Mouse (Mus musculus): ENCODE measurements around the gene Atp13a5.

The Atp13a5 gene

DNA sequence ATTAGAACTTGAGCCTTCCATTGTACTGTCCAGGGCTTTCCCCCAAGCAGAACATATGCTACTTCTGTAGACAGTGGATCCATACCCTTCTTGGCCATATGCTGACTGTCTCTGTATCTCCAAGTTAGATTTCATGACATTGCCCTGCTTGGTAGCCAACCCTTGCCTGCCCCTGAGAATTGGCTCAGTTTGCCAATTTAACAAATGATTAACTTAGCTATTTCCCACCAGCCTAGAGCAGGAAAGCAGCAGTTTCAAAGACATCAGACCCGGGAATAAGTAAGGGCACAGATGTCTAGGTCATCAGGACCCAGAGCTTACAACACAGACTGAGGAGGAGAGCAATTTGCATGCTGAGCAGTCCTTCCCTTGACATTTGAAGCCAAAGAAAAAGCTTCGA is 173.0 kb downstream of the Atp13a5 start:
- DNase-seq (ENCODE audit: low spot score) = no peak

DNA sequence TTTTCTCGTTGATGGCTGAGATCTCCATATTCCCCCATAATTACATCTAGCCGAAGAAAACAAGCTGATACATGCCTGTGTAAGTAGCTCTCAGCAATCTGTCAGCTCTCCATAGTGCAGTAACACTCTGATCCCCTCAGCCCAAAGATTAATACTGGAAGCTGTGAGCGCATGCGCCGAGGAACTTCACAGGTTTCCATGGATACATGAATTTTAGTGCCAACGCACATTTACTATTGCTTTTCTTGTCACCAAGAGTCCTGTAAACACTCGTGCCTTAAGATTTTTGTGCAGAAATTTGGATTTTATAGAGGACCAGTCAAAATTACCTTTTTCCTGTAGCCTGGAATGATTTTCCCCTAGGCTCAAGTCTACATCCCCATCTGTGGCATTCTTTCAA is 173.7 kb downstream of the Atp13a5 start:
- no peak for DNase-seq (ENCODE audit: low spot score)

- no peak for DNase-seq (ENCODE audit: low spot score)
These were observed 177.4 kb downstream of the Atp13a5 start for GRCm38 (mm10) chr16:29201146-29201545.

GRCm38 (mm10) chr16:29198461-29198860 is 180.1 kb downstream of the Atp13a5 start:
- no peak for DNase-seq (ENCODE audit: low spot score)

DNA sequence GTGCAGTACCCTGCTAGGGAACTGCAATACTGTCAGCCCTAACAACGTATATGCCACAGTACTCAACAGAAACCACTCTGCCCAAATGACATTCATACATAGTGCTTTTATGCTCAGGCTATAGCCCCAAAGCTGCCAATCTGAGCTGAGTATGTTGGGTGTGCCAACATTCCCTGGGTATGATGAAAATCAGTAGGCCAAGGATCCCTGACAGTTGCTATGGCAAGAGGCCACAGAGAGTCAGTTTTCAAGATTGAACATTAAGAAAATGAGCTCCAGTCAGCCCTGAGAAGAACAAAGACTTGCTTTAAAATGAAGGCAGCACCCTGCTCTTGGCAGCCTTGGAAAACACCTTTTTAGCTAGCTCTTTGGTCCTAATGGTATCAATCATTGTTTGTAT is 183.4 kb downstream of the Atp13a5 start:
- no peak for DNase-seq (ENCODE audit: low spot score)

DNA sequence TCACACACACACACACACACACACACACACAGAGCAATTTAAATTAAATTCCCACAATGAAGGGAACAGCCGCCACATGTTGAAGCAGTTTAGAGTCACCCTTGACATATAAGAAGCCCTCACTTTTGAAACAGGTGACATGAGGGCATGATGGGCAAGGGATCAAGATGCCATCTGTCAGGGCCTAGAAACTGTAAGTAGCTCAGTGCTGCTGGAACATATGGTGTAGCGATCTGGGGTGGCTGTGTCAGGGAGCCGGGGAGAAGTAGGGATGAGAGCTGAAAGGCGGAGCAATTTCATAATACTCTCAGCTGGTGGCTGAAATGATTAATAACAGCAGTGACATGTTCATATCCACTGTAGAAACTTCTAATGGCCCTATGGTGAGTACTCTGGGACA is 184.6 kb downstream of the Atp13a5 start:
- no peak for DNase-seq (ENCODE audit: low spot score)

DNA sequence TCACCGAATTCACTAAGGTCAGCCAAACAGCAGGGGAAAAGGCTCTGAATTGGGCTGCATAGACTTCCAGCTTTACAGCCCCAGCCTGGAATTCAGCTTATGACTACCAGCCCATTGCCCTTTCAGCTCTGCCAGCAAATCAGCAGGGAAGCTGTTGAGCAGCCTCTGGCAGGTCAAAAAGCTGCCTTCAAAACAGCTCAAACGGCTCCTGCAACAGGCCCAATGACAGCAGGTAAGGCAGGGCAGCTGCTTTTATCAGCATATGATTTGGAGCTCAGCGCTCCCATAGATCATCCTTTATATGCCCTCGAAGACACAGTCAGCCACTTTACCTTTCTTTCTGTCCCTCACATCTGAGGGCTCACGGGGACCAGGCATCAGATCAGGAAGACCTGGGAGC is 185.6 kb downstream of the Atp13a5 start:
- DNase-seq (ENCODE audit: low spot score) = no peak
